Mouse (Mus musculus): ENCODE measurements at regions not wholly inside any gene's neighbourhood (a gene's known extent, or its start where the extent isn't known, plus 50 kb on each side); places are given as distances from the start of the nearest gene placed in this dataset.

- no peak for TF ChIP-seq CTCF (IDR thresholded peaks at IDR 0.05; ENCODE audit: low read depth)
- no peak for TF ChIP-seq EP300 (IDR thresholded peaks at IDR 0.05; ENCODE audit: low read depth)
Observed at GRCm38 (mm10) chr16:62322809-62323208, 463.8 kb downstream of the Nsun3 start.
